Mouse (Mus musculus) cerebellum, adult 2 months (tissue): Measurements from ENCODE around the gene St8sia1. TPM values are rescaled to one million over a fixed set of nuclear protein-coding genes. Genes with fewer than 3 reads are reported as not detected.

Experiments
- DNase-seq, 2 experiments: peaks; one replicate each; pipeline ENCODE4 v3.0.0; 2021
- H3K27ac ChIP-seq: fragments of 200-500 bp; 2 replicates; pipeline ENCODE4 v1.5.1; 2012; ENCODE audit warnings: low read length, control low read depth, inconsistent platforms; ENCODE audit not compliant: insufficient read depth
- H3K27me3 ChIP-seq: fragments of 200-500 bp; 2 replicates; pipeline ENCODE4 v1.6.1; 2012; ENCODE audit warnings: inconsistent platforms, mild to moderate bottlenecking, low read length, moderate library complexity; ENCODE audit not compliant: control insufficient read depth, insufficient read depth
- H3K4me1 ChIP-seq: fragments of 200-500 bp; 2 replicates; pipeline ENCODE4 v1.6.1; 2011; ENCODE audit warnings: low read length; ENCODE audit not compliant: control insufficient read depth, insufficient read depth
- H3K4me3 ChIP-seq: fragments of 200-500 bp; replicated peaks from 2 replicates; pipeline ENCODE3; 2011; ENCODE audit warnings: mild to moderate bottlenecking, low read depth, low read length, control low read depth; ENCODE audit not compliant: insufficient read depth
- CTCF ChIP-seq: fragments of 200-500 bp; IDR thresholded peaks from 2 replicates; pipeline ENCODE4 v1.5.1; 2011; ENCODE audit warnings: low read depth, mild to moderate bottlenecking, control low read depth, low read length, moderate library complexity, borderline replicate concordance; ENCODE audit not compliant: insufficient read depth
- POLR2A ChIP-seq: fragments of 200-500 bp; IDR thresholded peaks from 2 replicates; pipeline ENCODE4 v1.6.1; 2011; ENCODE audit warnings: low read length, control low read depth, borderline replicate concordance; ENCODE audit not compliant: insufficient read depth
- WGBS: fragments of 180-500 bp; shearing (Covaris S2); methylation state at CpG from one replicate; pipeline ENCODE4 v1.1.7; 2018; 5-methylcytosine and 5-hydroxymethylcytosine counted together
- polyA plus RNA-seq: library from polyadenylated mRNA; depleted of rRNA; stranded (reverse); fragments of >200 nt; gene quantifications from 2 replicates; pipeline ENCODE4 v1.2.3, GENCODE M21; 2012

Gene St8sia1
- polyA plus RNA-seq, 1 experiment, result 22.2 TPM

DNA sequence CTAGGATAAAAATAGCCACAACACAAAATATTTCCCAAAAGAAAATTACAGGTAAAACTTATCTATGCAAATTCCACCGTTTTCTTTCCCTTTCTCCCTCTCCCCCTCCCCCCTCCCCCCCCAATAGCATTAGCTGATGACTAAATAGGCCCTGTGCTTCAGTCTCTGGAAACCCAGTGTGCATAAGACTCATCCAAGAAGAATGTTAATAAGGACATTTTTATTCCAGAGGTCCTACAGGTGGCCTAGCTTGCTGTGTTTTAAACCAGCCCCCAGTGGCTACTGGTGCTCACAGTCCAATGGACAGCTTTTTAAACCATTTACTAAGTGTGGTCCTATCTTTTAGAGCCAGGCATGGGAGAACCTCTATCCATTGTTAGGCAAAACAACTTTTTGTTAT lies 166.3 kb downstream of the St8sia1 start:
- Histone ChIP-seq H3K27ac (no peak overlapping the region), H3K4me3 (no peak overlapping the region), H3K27me3 (no peaks in the 10 kb centered on the region), H3K4me1 (no peaks in the 10 kb centered on the region)
- 82% methylated on average over 1 of the region's 1 CpGs for WGBS
- TF ChIP-seq POLR2A, result no peak
- TF ChIP-seq CTCF, result no peak
- no peak for DNase-seq

GRCm38 (mm10) chr6:142795655-142796441 lies 168.4 kb downstream of the St8sia1 start:
- 82% methylated on average over 15 of the region's 15 CpGs for WGBS

DNA sequence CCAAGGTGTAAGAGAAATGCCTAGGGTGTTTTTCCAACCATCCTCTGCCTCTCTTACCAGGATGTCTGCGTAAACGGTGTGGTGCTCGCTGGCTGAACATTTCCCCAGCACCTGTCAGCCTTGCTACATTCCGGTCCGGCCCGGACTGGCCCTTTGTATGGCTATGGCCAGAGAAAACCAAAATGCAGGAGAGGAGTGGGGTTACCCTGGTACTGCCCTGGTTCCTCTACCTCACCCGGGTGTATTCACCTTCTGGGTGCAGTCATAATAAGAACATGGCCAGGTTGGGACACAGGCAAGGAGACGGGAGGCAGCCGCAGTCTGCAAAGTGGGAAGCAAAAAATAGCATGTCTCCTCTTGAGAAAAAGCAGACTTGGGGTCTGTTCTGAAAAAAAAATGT lies 169.2 kb downstream of the St8sia1 start:
- WGBS, result 78% methylated on average over 9 of the region's 9 CpGs
- Histone ChIP-seq H3K4me3 (no peak overlapping the region), H3K27ac (no peak overlapping the region), H3K4me1 (no peaks in the 10 kb centered on the region), H3K27me3 (no peaks in the 10 kb centered on the region; the same call in 1 of the 2 replicates)
- DNase-seq, result no peak
- no peak for TF ChIP-seq POLR2A
- no peak for TF ChIP-seq CTCF

More at GRCm38 (mm10) chr6:142795655-142796441, 168.4 kb downstream of the St8sia1 start:
- DNase-seq, result no peak
- H3K27me3 ChIP-seq, result no peaks in the 10 kb centered on the region; the same call in 1 of the 2 replicates
- H3K27ac ChIP-seq, result no peak overlapping the region
- no peak for TF ChIP-seq POLR2A
- TF ChIP-seq CTCF, result no peak
- no peak overlapping the region for H3K4me3 ChIP-seq
- no peaks in the 10 kb centered on the region for H3K4me1 ChIP-seq

DNA sequence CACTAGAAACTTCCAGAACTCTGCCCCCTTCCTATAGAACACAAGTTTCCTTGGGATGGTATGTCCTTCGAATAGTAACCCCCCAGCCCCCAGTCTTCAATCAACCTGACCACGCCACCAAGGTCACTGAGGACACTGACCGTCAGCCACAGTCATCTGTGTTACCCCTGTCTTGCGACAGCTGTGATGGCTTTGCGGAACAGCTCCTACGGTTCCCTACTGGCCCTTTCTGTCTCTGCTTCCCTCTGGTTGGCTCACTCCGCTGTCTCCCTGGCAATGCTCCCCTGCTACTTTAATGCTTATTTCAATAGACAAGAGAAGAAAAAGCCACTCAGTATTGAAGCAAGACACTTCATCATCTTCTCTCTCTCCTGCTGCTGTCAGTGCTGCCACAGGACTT lies 170.8 kb downstream of the St8sia1 start:
- no peak overlapping the region for H3K4me3 ChIP-seq
- 46% methylated on average over 7 of the region's 7 CpGs for WGBS
- H3K27me3 ChIP-seq, result no peaks in the 10 kb centered on the region; the same call in 1 of the 2 replicates
- no peak for TF ChIP-seq CTCF
- TF ChIP-seq POLR2A, result no peak
- no peaks in the 10 kb centered on the region for H3K4me1 ChIP-seq
- no peak overlapping the region for H3K27ac ChIP-seq
- no peak for DNase-seq

GRCm38 (mm10) chr6:142792241-142792968 lies 171.8 kb downstream of the St8sia1 start:
- TF ChIP-seq POLR2A (no peak), CTCF (no peak)
- Histone ChIP-seq H3K4me3 (no peak overlapping the region), H3K27ac (no peak overlapping the region), H3K27me3 (no peaks in the 10 kb centered on the region; the same call in 1 of the 2 replicates), H3K4me1 (no peaks in the 10 kb centered on the region)
- no peak for DNase-seq
- 22% methylated on average over 13 of the region's 13 CpGs for WGBS

GRCm38 (mm10) chr6:142789736-142790135 lies 174.5 kb downstream of the St8sia1 start:
- 60% methylated on average over 10 of the region's 10 CpGs for WGBS
- Histone ChIP-seq H3K4me3 (no peak overlapping the region), H3K4me1 (no peaks in the 10 kb centered on the region), H3K27me3 (no peaks in the 10 kb centered on the region; the same call in 1 of the 2 replicates), H3K27ac (no peak overlapping the region)
- DNase-seq, result no peak
- no peak for TF ChIP-seq POLR2A
- no peak for TF ChIP-seq CTCF

DNA sequence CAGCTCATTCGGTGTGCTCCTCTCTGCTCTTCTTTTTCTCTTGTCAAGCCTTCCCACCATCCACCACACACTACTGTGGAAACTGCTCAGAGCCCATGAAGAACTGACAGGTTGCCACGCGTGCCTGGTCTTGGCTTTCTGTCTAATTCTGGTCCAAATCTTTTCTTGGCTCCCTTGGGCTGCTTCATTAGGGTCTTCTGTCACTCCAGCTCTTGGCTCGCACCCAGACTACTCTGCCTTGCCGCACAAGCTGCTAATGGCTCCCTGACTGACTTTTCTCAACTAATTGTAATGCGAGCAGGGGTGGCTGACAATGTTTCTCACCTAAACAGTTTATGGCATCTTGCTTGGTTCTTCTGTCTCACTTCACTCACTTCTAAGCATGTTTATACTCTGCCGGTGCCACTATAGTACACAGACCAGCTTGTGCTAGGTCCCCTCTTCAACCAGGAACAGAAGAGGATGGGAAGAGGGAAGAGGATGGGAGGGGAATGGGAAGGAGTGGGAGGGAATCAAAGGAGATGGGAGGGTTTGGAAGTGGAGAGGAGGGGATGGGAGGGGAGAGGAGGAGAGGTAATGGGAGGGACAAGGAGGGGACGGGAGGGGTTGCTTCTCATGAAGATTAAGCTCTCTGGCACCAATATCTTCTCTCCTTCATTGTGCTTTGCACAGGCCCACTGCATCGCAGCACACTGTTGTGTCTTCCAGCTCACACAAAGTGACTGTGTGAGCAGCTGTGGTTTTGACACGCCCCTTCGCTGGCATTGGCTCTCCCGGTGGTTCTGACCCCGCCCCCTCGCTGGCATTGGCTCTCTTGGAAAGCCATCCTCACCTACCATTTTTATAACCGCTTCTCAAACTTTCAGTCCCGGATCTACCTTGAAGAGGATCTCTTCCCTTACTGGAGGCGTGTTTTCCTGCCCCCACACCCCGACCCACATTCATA lies 175.9 kb downstream of the St8sia1 start:
- no peak for DNase-seq
- Histone ChIP-seq H3K4me1 (no peaks in the 10 kb centered on the region), H3K27me3 (no peaks in the 10 kb centered on the region; the same call in 1 of the 2 replicates), H3K27ac (no peak overlapping the region), H3K4me3 (no peak overlapping the region)
- 28% methylated on average over 18 of the region's 18 CpGs for WGBS
- no peak for TF ChIP-seq POLR2A
- TF ChIP-seq CTCF, result no peak
